Mouse (Mus musculus): Measurements from ENCODE around the gene Lsp1. TPM values are rescaled to one million over a fixed set of nuclear protein-coding genes. Genes with fewer than 3 reads are reported as not detected.
A peak's percentile ranks its signal among the peaks of the same experiment; 100 is the strongest.

Gene Lsp1
- polyA plus RNA-seq, 1 experiment from 2014 or later = 48.6 TPM

- no peaks in the 10 kb centered on the region for H3K27me3 ChIP-seq (ENCODE audit: control insufficient read depth, insufficient read depth, low read length)
- H3K36me3 ChIP-seq (ENCODE audit: control insufficient read depth, insufficient read depth, low read length) = no peaks in the 10 kb centered on the region
- no peak overlapping the region for H3K4me3 ChIP-seq (ENCODE audit: control insufficient read depth in 1 of 2, insufficient read depth in 1 of 2, low read depth in 1 of 2, low read length in 2 of 2)
- 70% methylated on average over 7 of the region's 7 CpGs for WGBS
- no peak for ATAC-seq (ENCODE audit: insufficient number of reproducible peaks, insufficient read depth, low FRiP score, low read depth)
- H3K4me1 ChIP-seq (ENCODE audit: control insufficient read depth in 2 of 2, insufficient read depth in 2 of 2, low read length in 2 of 2) = peaks cover 30 to 40% of the 10 kb centered on the region in 2 experiments
- H3K9ac ChIP-seq (ENCODE audit: low read length) = 0 out of 2 replicates have a peak overlapping the region, but pooled peaks have one; percentile 12
- no peaks in the 10 kb centered on the region for H3K9me3 ChIP-seq (ENCODE audit: control insufficient read depth, low read length)
- no peak overlapping the region for H3K4me2 ChIP-seq (ENCODE audit: low read length)
- peak overlapping the region; percentile 70 to 73 for H3K27ac ChIP-seq (replicated peaks in 1 of 2; ENCODE audit: control insufficient read depth in 1 of 2, insufficient read depth in 1 of 2, low read depth in 2 of 2, low read length in 2 of 2)
Observed at GRCm38 (mm10) chr7:142470171-142470691, 9.6 kb downstream of the Lsp1 start.

- peak; percentile 79 for ATAC-seq (ENCODE audit: insufficient number of reproducible peaks, insufficient read depth, low FRiP score, low read depth)
- H3K4me2 ChIP-seq (ENCODE audit: low read length) = no peak overlapping the region
Observed at GRCm38 (mm10) chr7:142470808-142471413, 10.3 kb downstream of the Lsp1 start.

GRCm38 (mm10) chr7:142471414-142471861 lies 10.8 kb downstream of the Lsp1 start:
- 57% methylated on average over 6 of the region's 6 CpGs for WGBS
- Histone ChIP-seq H3K9me3 (ENCODE audit: control insufficient read depth, low read length) (no peaks in the 10 kb centered on the region), H3K27me3 (ENCODE audit: control insufficient read depth, insufficient read depth, low read length) (no peaks in the 10 kb centered on the region), H3K36me3 (ENCODE audit: control insufficient read depth, insufficient read depth, low read length) (no peaks in the 10 kb centered on the region), H3K27ac (replicated peaks in 1 of 2; ENCODE audit: control insufficient read depth in 1 of 2, insufficient read depth in 1 of 2, low read depth in 2 of 2, low read length in 2 of 2) (peak overlapping the region; percentile 73 to 83), H3K4me1 (ENCODE audit: control insufficient read depth in 2 of 2, insufficient read depth in 2 of 2, low read length in 2 of 2) (peaks cover 39 to 52% of the 10 kb centered on the region in 2 experiments), H3K9ac (ENCODE audit: low read length) (peak overlapping the region; percentile 71), H3K4me3 (ENCODE audit: control insufficient read depth in 1 of 2, insufficient read depth in 1 of 2, low read depth in 1 of 2, low read length in 2 of 2) (peak overlapping the region in 1 of 2 experiments; percentile 22; a peak in 1 of 4 replicates), H3K4me2 (ENCODE audit: low read length) (peak overlapping the region; percentile 26)
- no peak for ATAC-seq (ENCODE audit: insufficient number of reproducible peaks, insufficient read depth, low FRiP score, low read depth)

More at GRCm38 (mm10) chr7:142470808-142471413, 10.3 kb downstream of the Lsp1 start:
- no peaks in the 10 kb centered on the region for H3K36me3 ChIP-seq (ENCODE audit: control insufficient read depth, insufficient read depth, low read length)
- no peak overlapping the region for H3K4me3 ChIP-seq (ENCODE audit: control insufficient read depth in 1 of 2, insufficient read depth in 1 of 2, low read depth in 1 of 2, low read length in 2 of 2)
- no peaks in the 10 kb centered on the region for H3K9me3 ChIP-seq (ENCODE audit: control insufficient read depth, low read length)
- H3K4me1 ChIP-seq (ENCODE audit: control insufficient read depth in 2 of 2, insufficient read depth in 2 of 2, low read length in 2 of 2) = peaks cover 35 to 46% of the 10 kb centered on the region in 2 experiments
- no peaks in the 10 kb centered on the region for H3K27me3 ChIP-seq (ENCODE audit: control insufficient read depth, insufficient read depth, low read length)
- H3K27ac ChIP-seq (replicated peaks in 1 of 2; ENCODE audit: control insufficient read depth in 1 of 2, insufficient read depth in 1 of 2, low read depth in 2 of 2, low read length in 2 of 2) = peak overlapping the region; percentile 70 to 73
- peak overlapping the region; percentile 71; the same call in 1 of the 2 replicates for H3K9ac ChIP-seq (ENCODE audit: low read length)
- WGBS = 17% methylated on average over 4 of the region's 4 CpGs

GRCm38 (mm10) chr7:142471884-142472570 lies 11.4 kb downstream of the Lsp1 start:
- no peaks in the 10 kb centered on the region for H3K27me3 ChIP-seq (ENCODE audit: control insufficient read depth, insufficient read depth, low read length)
- H3K27ac ChIP-seq (replicated peaks in 1 of 2; ENCODE audit: control insufficient read depth in 1 of 2, insufficient read depth in 1 of 2, low read depth in 2 of 2, low read length in 2 of 2) = peak overlapping the region; percentile 73 to 83
- no peaks in the 10 kb centered on the region for H3K9me3 ChIP-seq (ENCODE audit: control insufficient read depth, low read length)
- peaks cover 43 to 53% of the 10 kb centered on the region in 2 experiments for H3K4me1 ChIP-seq (ENCODE audit: control insufficient read depth in 2 of 2, insufficient read depth in 2 of 2, low read length in 2 of 2)
- WGBS = 41% methylated on average over 15 of the region's 15 CpGs
- H3K4me2 ChIP-seq (ENCODE audit: low read length) = peak overlapping the region; percentile 26
- H3K36me3 ChIP-seq (ENCODE audit: control insufficient read depth, insufficient read depth, low read length) = no peaks in the 10 kb centered on the region
- H3K9ac ChIP-seq (ENCODE audit: low read length) = peak overlapping the region; percentile 71
- H3K4me3 ChIP-seq (ENCODE audit: control insufficient read depth in 1 of 2, insufficient read depth in 1 of 2, low read depth in 1 of 2, low read length in 2 of 2) = peak overlapping the region; percentile 18 to 22; a peak in 3 of 4 replicates
- ATAC-seq (ENCODE audit: insufficient number of reproducible peaks, insufficient read depth, low FRiP score, low read depth) = no peak

GRCm38 (mm10) chr7:142472936-142473335 lies 12.3 kb downstream of the Lsp1 start:
- H3K27me3 ChIP-seq (ENCODE audit: control insufficient read depth, insufficient read depth, low read length) = no peaks in the 10 kb centered on the region
- peak overlapping the region; percentile 17 to 21; a peak in 3 of 4 replicates for H3K4me3 ChIP-seq (ENCODE audit: control insufficient read depth in 1 of 2, insufficient read depth in 1 of 2, low read depth in 1 of 2, low read length in 2 of 2)
- H3K9ac ChIP-seq (ENCODE audit: low read length) = peak overlapping the region; percentile 71
- H3K36me3 ChIP-seq (ENCODE audit: control insufficient read depth, insufficient read depth, low read length) = no peaks in the 10 kb centered on the region
- H3K27ac ChIP-seq (replicated peaks in 1 of 2; ENCODE audit: control insufficient read depth in 1 of 2, insufficient read depth in 1 of 2, low read depth in 2 of 2, low read length in 2 of 2) = peak overlapping the region; percentile 5 to 73; a peak in 2 of 4 replicates
- WGBS = 95% methylated on average over 4 of the region's 4 CpGs
- peak overlapping the region; percentile 26 for H3K4me2 ChIP-seq (ENCODE audit: low read length)
- H3K4me1 ChIP-seq (ENCODE audit: control insufficient read depth in 2 of 2, insufficient read depth in 2 of 2, low read length in 2 of 2) = peaks cover 43 to 53% of the 10 kb centered on the region in 2 experiments
- ATAC-seq (ENCODE audit: insufficient number of reproducible peaks, insufficient read depth, low FRiP score, low read depth) = no peak
- H3K9me3 ChIP-seq (ENCODE audit: control insufficient read depth, low read length) = no peaks in the 10 kb centered on the region

GRCm38 (mm10) chr7:142473476-142473875 lies 12.9 kb downstream of the Lsp1 start:
- WGBS = 82% methylated on average over 2 of the region's 2 CpGs
- peak overlapping the region; percentile 11 to 17; a peak in 2 of 4 replicates for H3K4me3 ChIP-seq (ENCODE audit: control insufficient read depth in 1 of 2, insufficient read depth in 1 of 2, low read depth in 1 of 2, low read length in 2 of 2)

GRCm38 (mm10) chr7:142474799-142475198 lies 14.2 kb downstream of the Lsp1 start:
- Histone ChIP-seq H3K27me3 (ENCODE audit: control insufficient read depth, insufficient read depth, low read length) (no peaks in the 10 kb centered on the region), H3K4me2 (ENCODE audit: low read length) (peak overlapping the region; percentile 26), H3K27ac (replicated peaks in 1 of 2; ENCODE audit: control insufficient read depth in 1 of 2, insufficient read depth in 1 of 2, low read depth in 2 of 2, low read length in 2 of 2) (peak overlapping the region in 1 of 2 experiments; percentile 64; a peak in 1 of 4 replicates), H3K4me3 (ENCODE audit: control insufficient read depth in 1 of 2, insufficient read depth in 1 of 2, low read depth in 1 of 2, low read length in 2 of 2) (peak overlapping the region in 1 of 2 experiments; percentile 9; a peak in 2 of 4 replicates), H3K36me3 (ENCODE audit: control insufficient read depth, insufficient read depth, low read length) (no peaks in the 10 kb centered on the region), H3K9me3 (ENCODE audit: control insufficient read depth, low read length) (no peaks in the 10 kb centered on the region), H3K4me1 (ENCODE audit: control insufficient read depth in 2 of 2, insufficient read depth in 2 of 2, low read length in 2 of 2) (peaks cover 60 to 68% of the 10 kb centered on the region in 2 experiments), H3K9ac (ENCODE audit: low read length) (peak overlapping the region; percentile 61; the same call in 1 of the 2 replicates)
- no peak for ATAC-seq (ENCODE audit: insufficient number of reproducible peaks, insufficient read depth, low FRiP score, low read depth)
- WGBS = 77% methylated on average over 14 of the region's 14 CpGs

More at GRCm38 (mm10) chr7:142473476-142473875, 12.9 kb downstream of the Lsp1 start:
- H3K4me2 ChIP-seq (ENCODE audit: low read length) = peak overlapping the region; percentile 26
- H3K4me1 ChIP-seq (ENCODE audit: control insufficient read depth in 2 of 2, insufficient read depth in 2 of 2, low read length in 2 of 2) = peaks cover 48 to 57% of the 10 kb centered on the region in 2 experiments
- H3K36me3 ChIP-seq (ENCODE audit: control insufficient read depth, insufficient read depth, low read length) = no peaks in the 10 kb centered on the region
- no peaks in the 10 kb centered on the region for H3K27me3 ChIP-seq (ENCODE audit: control insufficient read depth, insufficient read depth, low read length)
- H3K27ac ChIP-seq (replicated peaks in 1 of 2; ENCODE audit: control insufficient read depth in 1 of 2, insufficient read depth in 1 of 2, low read depth in 2 of 2, low read length in 2 of 2) = peak overlapping the region in 1 of 2 experiments; percentile 73; a peak in 1 of 4 replicates
- H3K9ac ChIP-seq (ENCODE audit: low read length) = peak overlapping the region; percentile 71
- no peak for ATAC-seq (ENCODE audit: insufficient number of reproducible peaks, insufficient read depth, low FRiP score, low read depth)
- H3K9me3 ChIP-seq (ENCODE audit: control insufficient read depth, low read length) = no peaks in the 10 kb centered on the region
